Mouse (Mus musculus): ENCODE data around the gene Rnf144a. TPM values are rescaled to one million over a fixed set of nuclear protein-coding genes. Genes with fewer than 3 reads are reported as not detected.
"Not testable (repeated sequence)": the region's sequence is repeated elsewhere in the genome, so short reads cannot be mapped to it uniquely, and the experiment has no call there.

Gene Rnf144a
- polyA plus RNA-seq, 1 experiment from 2014 or later = 35.1 TPM

GRCm38 (mm10) chr12:26444054-26444453 is 29.0 kb upstream of the Rnf144a start:
- no peaks in the 10 kb centered on the region for H3K9me3 ChIP-seq (ENCODE audit: low read length)
- WGBS = 0% methylated on average over 2 of the region's 2 CpGs
- ATAC-seq (ENCODE audit: low FRiP score, low TSS enrichment) = no peak
- H3K36me3 ChIP-seq (ENCODE audit: insufficient read depth, low read length) = no peaks in the 10 kb centered on the region
- H3K27ac ChIP-seq (ENCODE audit: low read length) = no peak overlapping the region
- H3K4me2 ChIP-seq (replicated peaks; ENCODE audit: low read depth, low read length) = no peak overlapping the region
- H3K27me3 ChIP-seq (ENCODE audit: insufficient read depth, low read length) = no peaks in the 10 kb centered on the region
- H3K4me1 ChIP-seq (ENCODE audit: insufficient read depth, low read length) = no peaks in the 10 kb centered on the region
- H3K4me3 ChIP-seq (ENCODE audit: low read length) = no peak overlapping the region
- no peak overlapping the region for H3K9ac ChIP-seq (replicated peaks; ENCODE audit: low read length)

GRCm38 (mm10) chr12:26439366-26439765 is 24.3 kb upstream of the Rnf144a start:
- WGBS = 36% methylated on average over 3 of the region's 3 CpGs

GRCm38 (mm10) chr12:26437950-26438349 is 22.9 kb upstream of the Rnf144a start:
- Histone ChIP-seq H3K36me3 (ENCODE audit: insufficient read depth, low read length) (no peaks in the 10 kb centered on the region), H3K9me3 (ENCODE audit: low read length) (no peaks in the 10 kb centered on the region), H3K27ac (ENCODE audit: low read length) (no peak overlapping the region), H3K4me1 (ENCODE audit: insufficient read depth, low read length) (peaks cover 4% of the 10 kb centered on the region; the same call in 1 of the 2 replicates), H3K4me3 (ENCODE audit: low read length) (no peak overlapping the region), H3K4me2 (replicated peaks; ENCODE audit: low read depth, low read length) (no peak overlapping the region), H3K9ac (replicated peaks; ENCODE audit: low read length) (no peak overlapping the region), H3K27me3 (ENCODE audit: insufficient read depth, low read length) (no peaks in the 10 kb centered on the region)
- WGBS = 45% methylated on average over 3 of the region's 3 CpGs
- ATAC-seq (ENCODE audit: low FRiP score, low TSS enrichment) = no peak

More at GRCm38 (mm10) chr12:26439366-26439765, 24.3 kb upstream of the Rnf144a start:
- no peak overlapping the region for H3K9ac ChIP-seq (replicated peaks; ENCODE audit: low read length)
- no peaks in the 10 kb centered on the region for H3K36me3 ChIP-seq (ENCODE audit: insufficient read depth, low read length)
- ATAC-seq (ENCODE audit: low FRiP score, low TSS enrichment) = no peak
- no peak overlapping the region for H3K4me3 ChIP-seq (ENCODE audit: low read length)
- peaks cover 4% of the 10 kb centered on the region; the same call in 1 of the 2 replicates for H3K4me1 ChIP-seq (ENCODE audit: insufficient read depth, low read length)
- H3K27ac ChIP-seq (ENCODE audit: low read length) = no peak overlapping the region
- no peaks in the 10 kb centered on the region for H3K9me3 ChIP-seq (ENCODE audit: low read length)
- no peaks in the 10 kb centered on the region for H3K27me3 ChIP-seq (ENCODE audit: insufficient read depth, low read length)
- no peak overlapping the region for H3K4me2 ChIP-seq (replicated peaks; ENCODE audit: low read depth, low read length)

- Histone ChIP-seq H3K9ac (replicated peaks; ENCODE audit: low read length) (no peak overlapping the region), H3K9me3 (ENCODE audit: low read length) (no peaks in the 10 kb centered on the region), H3K4me2 (replicated peaks; ENCODE audit: low read depth, low read length) (no peak overlapping the region), H3K4me1 (ENCODE audit: insufficient read depth, low read length) (peaks cover 4% of the 10 kb centered on the region; the same call in 1 of the 2 replicates), H3K27ac (ENCODE audit: low read length) (no peak overlapping the region), H3K27me3 (ENCODE audit: insufficient read depth, low read length) (no peaks in the 10 kb centered on the region), H3K4me3 (ENCODE audit: low read length) (no peak overlapping the region), H3K36me3 (ENCODE audit: insufficient read depth, low read length) (no peaks in the 10 kb centered on the region)
- ATAC-seq (ENCODE audit: low FRiP score, low TSS enrichment) = no peak
- 77% methylated on average over 4 of the region's 4 CpGs for WGBS
These were observed 21.3 kb upstream of the Rnf144a start for GRCm38 (mm10) chr12:26436334-26436733.

- H3K4me3 ChIP-seq (ENCODE audit: low read length) = not testable (repeated sequence)
- peak; percentile 27; the same call in 1 of the 2 replicates for ATAC-seq (ENCODE audit: low FRiP score, low TSS enrichment)
- WGBS = 74% methylated on average over 2 of the region's 2 CpGs
These were observed 13.7 kb upstream of the Rnf144a start for GRCm38 (mm10) chr12:26428771-26429170.

GRCm38 (mm10) chr12:26424841-26425240 is 9.8 kb upstream of the Rnf144a start:
- Histone ChIP-seq H3K36me3 (ENCODE audit: insufficient read depth, low read length) (no peaks in the 10 kb centered on the region), H3K27me3 (ENCODE audit: insufficient read depth, low read length) (no peaks in the 10 kb centered on the region), H3K9me3 (ENCODE audit: low read length) (no peaks in the 10 kb centered on the region), H3K9ac (replicated peaks; ENCODE audit: low read length) (no peak overlapping the region), H3K4me3 (ENCODE audit: low read length) (no peak overlapping the region), H3K27ac (ENCODE audit: low read length) (no peak overlapping the region), H3K4me1 (ENCODE audit: insufficient read depth, low read length) (no peaks in the 10 kb centered on the region), H3K4me2 (replicated peaks; ENCODE audit: low read depth, low read length) (no peak overlapping the region)
- 86% methylated on average over 2 of the region's 2 CpGs for WGBS
- no peak for ATAC-seq (ENCODE audit: low FRiP score, low TSS enrichment)

More at GRCm38 (mm10) chr12:26428771-26429170, 13.7 kb upstream of the Rnf144a start:
- H3K27me3 ChIP-seq (ENCODE audit: insufficient read depth, low read length); H3K27ac ChIP-seq (ENCODE audit: low read length); H3K9ac ChIP-seq (replicated peaks; ENCODE audit: low read length); H3K4me2 ChIP-seq (replicated peaks; ENCODE audit: low read depth, low read length); H3K36me3 ChIP-seq (ENCODE audit: insufficient read depth, low read length); H3K4me1 ChIP-seq (ENCODE audit: insufficient read depth, low read length); H3K9me3 ChIP-seq (ENCODE audit: low read length): not testable (repeated sequence)

GRCm38 (mm10) chr12:26418322-26418721 is 3.3 kb upstream of the Rnf144a start:
- no peak overlapping the region for H3K9ac ChIP-seq (replicated peaks; ENCODE audit: low read length)
- no peak overlapping the region for H3K4me3 ChIP-seq (ENCODE audit: low read length)
- 78% methylated on average over 4 of the region's 4 CpGs for WGBS
- H3K36me3 ChIP-seq (ENCODE audit: insufficient read depth, low read length) = no peaks in the 10 kb centered on the region
- H3K27ac ChIP-seq (ENCODE audit: low read length) = no peak overlapping the region
- H3K4me1 ChIP-seq (ENCODE audit: insufficient read depth, low read length) = peaks cover 9% of the 10 kb centered on the region
- no peak overlapping the region for H3K4me2 ChIP-seq (replicated peaks; ENCODE audit: low read depth, low read length)
- H3K9me3 ChIP-seq (ENCODE audit: low read length) = no peaks in the 10 kb centered on the region
- H3K27me3 ChIP-seq (ENCODE audit: insufficient read depth, low read length) = no peaks in the 10 kb centered on the region
- ATAC-seq (ENCODE audit: low FRiP score, low TSS enrichment) = no peak

- H3K36me3 ChIP-seq (ENCODE audit: insufficient read depth, low read length) = no peaks in the 10 kb centered on the region
- no peak overlapping the region for H3K4me2 ChIP-seq (replicated peaks; ENCODE audit: low read depth, low read length)
- no peak overlapping the region for H3K27ac ChIP-seq (ENCODE audit: low read length)
- no peak for ATAC-seq (ENCODE audit: low FRiP score, low TSS enrichment)
- 84% methylated on average over 7 of the region's 7 CpGs for WGBS
- no peaks in the 10 kb centered on the region for H3K9me3 ChIP-seq (ENCODE audit: low read length)
- H3K9ac ChIP-seq (replicated peaks; ENCODE audit: low read length) = no peak overlapping the region
- no peak overlapping the region for H3K4me3 ChIP-seq (ENCODE audit: low read length)
- H3K4me1 ChIP-seq (ENCODE audit: insufficient read depth, low read length) = peaks cover 23% of the 10 kb centered on the region
- no peaks in the 10 kb centered on the region for H3K27me3 ChIP-seq (ENCODE audit: insufficient read depth, low read length)
These were observed 1.7 kb upstream of the Rnf144a start for GRCm38 (mm10) chr12:26416636-26417295.

GRCm38 (mm10) chr12:26414451-26415103 is 477 bp downstream of the Rnf144a start:
- peak overlapping the region; percentile 91 for H3K9ac ChIP-seq (replicated peaks; ENCODE audit: low read length)
- peak overlapping the region; percentile 48 for H3K27ac ChIP-seq (ENCODE audit: low read length)
- H3K36me3 ChIP-seq (ENCODE audit: insufficient read depth, low read length) = no peaks in the 10 kb centered on the region
- WGBS = under 1% methylated on average over 60 of the region's 64 CpGs
- H3K4me2 ChIP-seq (replicated peaks; ENCODE audit: low read depth, low read length) = peak overlapping the region; percentile 78
- no peaks in the 10 kb centered on the region for H3K9me3 ChIP-seq (ENCODE audit: low read length)
- H3K4me3 ChIP-seq (ENCODE audit: low read length) = peak overlapping the region; percentile 75
- no peaks in the 10 kb centered on the region for H3K27me3 ChIP-seq (ENCODE audit: insufficient read depth, low read length)
- H3K4me1 ChIP-seq (ENCODE audit: insufficient read depth, low read length) = peaks cover 38% of the 10 kb centered on the region
- peak; percentile 78 for ATAC-seq (ENCODE audit: low FRiP score, low TSS enrichment)

GRCm38 (mm10) chr12:26413961-26414411 is 1.1 kb downstream of the Rnf144a start:
- no peaks in the 10 kb centered on the region for H3K9me3 ChIP-seq (ENCODE audit: low read length)
- peaks cover 38% of the 10 kb centered on the region for H3K4me1 ChIP-seq (ENCODE audit: insufficient read depth, low read length)
- H3K36me3 ChIP-seq (ENCODE audit: insufficient read depth, low read length) = no peaks in the 10 kb centered on the region
- peak overlapping the region; percentile 91 for H3K9ac ChIP-seq (replicated peaks; ENCODE audit: low read length)
- 3% methylated on average over 8 of the region's 8 CpGs for WGBS
- H3K4me2 ChIP-seq (replicated peaks; ENCODE audit: low read depth, low read length) = peak overlapping the region; percentile 78
- peak overlapping the region; percentile 48 for H3K27ac ChIP-seq (ENCODE audit: low read length)
- peak overlapping the region; percentile 75 for H3K4me3 ChIP-seq (ENCODE audit: low read length)
- peak; percentile 25 for ATAC-seq (ENCODE audit: low FRiP score, low TSS enrichment)
- no peaks in the 10 kb centered on the region for H3K27me3 ChIP-seq (ENCODE audit: insufficient read depth, low read length)

Measured in kidney, embryonic 16.5 days (tissue).